Mouse (Mus musculus) adrenal gland (tissue): ENCODE results near the gene Hal.

Experiments
- intact Hi-C: fragments of 180-260 bp; cut with DNase I; formaldehyde crosslinking; loops from one replicate; pipeline ENCODE4 v1.15.1; 2025
- long read RNA-seq, 2 experiments: library from polyadenylated mRNA; unstranded; transcript quantifications; one replicate each; pipeline ENCODE4 v2.0.0; 2020; ENCODE audit warnings: borderline replicate concordance in 1 of 2; ENCODE audit not compliant: insufficient replicate concordance in 1 of 2

The Hal gene
- long read RNA-seq, experiment 1: 0 reads
- long read RNA-seq, experiment 2: 0 reads

DNA sequence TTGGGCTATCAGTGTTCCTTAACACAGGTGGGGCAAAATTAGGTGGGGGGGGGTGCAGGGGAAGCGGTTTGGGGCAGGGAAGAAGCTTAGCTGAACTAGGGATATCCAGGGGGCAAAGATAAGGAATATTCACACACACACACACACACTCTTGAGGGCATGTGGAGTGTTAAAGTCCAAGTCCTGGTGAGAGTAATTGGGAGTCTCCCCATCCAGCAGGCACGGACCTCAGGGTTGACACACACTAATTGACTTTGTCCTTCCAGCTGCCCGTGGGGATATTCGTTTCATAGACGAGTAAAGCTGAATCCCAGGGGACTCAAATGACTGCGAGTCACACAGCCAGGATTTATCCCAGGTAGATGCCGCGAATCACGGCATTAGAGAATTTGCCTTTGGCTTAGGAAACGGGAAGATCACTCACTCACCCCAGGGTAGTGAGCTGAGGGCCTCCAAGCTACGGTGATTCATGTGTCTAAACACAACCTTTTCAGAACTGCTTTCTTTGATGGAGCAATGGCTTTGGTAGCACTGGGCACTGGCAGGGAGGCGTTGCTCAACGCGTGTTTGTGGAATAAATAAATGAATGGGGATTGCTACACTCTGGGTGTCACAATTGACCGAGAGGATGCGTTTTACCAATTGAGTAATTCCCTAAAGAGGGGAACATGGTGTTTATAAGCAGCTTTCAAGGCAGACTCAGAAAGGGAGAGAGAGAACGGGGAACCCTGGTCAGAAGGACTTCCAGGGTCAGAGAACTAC, at the start of gene Hal:
Hal (plus strand) TSS at position 703 of the 762 bp plus-strand sequence.
- intact Hi-C loops: loop anchor here (5.0 kb wide), 2 partner anchors 59 to 89 kb away; no protein-coding TSS in a partner anchor

DNA sequence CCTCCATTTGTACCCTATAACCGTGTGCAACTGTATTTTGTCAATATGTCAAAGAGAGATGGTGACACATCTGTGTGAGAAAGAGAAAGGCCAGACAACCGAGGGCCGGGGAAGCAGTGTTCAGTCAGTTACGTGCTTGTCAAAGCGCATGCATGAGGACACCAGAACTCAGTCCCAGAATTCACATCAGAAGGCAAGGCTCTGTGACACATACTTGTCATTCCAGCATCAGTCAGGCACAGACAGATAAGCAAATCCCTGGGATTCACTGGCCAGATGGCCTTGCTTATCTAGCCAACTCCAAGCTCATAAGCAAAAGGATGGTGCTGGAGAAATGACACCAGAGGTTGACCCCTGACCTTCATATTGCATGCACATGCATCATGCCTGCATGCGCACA, 47.1 kb upstream of the Hal start:
- intact Hi-C loops: no loop called here

DNA sequence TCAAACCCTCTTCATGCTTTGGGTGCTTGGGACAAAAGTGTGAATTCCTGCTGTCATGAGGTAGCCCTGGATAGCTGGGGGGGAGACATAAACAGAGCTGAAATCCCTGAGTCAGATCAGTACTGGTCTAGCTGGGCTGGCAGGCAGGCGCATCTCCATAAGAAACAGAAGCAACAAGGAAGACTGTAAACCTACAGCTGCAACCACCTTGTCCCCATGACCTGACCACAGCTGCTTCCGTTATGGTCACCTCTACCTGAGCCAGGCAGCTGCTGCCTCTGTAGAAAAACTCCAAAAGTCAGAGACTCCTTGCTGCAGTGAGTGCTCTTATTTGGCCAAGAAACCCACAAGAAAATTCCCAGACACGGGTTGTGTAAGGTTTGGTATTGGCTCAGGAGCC, 46.4 kb upstream of the Hal start:
- intact Hi-C loops: no loop called here

DNA sequence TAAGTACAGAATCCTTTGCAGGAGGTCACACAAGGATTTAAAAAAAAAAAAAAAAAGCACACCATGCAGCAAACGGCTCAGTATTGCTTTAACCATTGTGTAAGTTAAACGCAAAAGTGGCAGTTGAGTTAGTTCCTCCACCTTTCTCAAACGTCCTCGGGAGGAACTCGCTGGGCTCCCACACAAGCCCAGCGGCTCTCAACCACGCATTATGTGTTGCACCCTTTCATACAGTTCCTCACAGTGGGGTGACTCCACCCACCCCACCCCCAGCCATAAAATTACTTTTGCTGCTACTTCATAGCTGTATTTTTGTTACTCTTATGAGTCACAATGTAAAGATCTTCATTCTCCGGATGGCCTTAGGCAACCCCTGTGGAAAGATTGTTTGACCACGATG, 44.2 kb upstream of the Hal start:
- intact Hi-C loops: no loop called here

DNA sequence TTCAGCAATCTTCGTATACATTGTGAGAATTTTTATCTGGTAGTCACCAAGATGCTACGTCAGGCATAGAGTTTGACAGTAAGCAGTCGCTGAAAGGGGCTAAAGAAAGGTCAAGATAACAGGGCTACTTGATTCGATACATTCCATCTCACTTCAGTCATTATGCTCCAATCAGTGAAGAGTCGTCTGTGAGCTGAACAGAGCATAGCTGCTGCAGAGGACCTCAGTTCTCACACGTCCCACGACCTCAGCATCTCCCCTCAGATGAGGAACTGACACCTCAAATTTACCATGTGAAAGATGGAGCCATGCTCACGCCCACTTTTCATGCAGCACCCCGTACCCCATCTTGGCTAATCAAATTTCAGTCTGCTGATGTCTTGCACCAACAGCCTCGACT, 41.2 kb upstream of the Hal start:
- intact Hi-C loops: no loop called here

DNA sequence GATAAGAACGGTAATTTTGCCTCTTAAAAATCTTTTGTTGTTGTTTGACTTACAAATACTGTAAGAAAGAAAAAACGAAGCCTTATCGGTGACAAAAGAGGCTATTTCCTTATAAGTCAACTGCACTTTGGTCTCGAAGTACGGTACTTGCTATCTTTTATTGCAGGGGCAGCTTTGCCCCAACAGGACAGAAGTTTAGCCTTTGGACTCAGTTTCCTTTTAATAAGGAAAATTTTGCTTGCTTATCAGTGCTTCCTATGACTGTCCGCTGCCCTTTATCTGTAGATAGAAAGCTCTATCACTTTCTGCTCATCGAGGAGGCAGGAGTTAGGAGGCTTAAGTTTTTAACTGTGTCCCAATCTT, 33.9 kb upstream of the Hal start:
- intact Hi-C loops: loop anchor here (10.0 kb wide), 1 partner anchor 290 kb away; the partner anchor contains the start of gene Cdk17

DNA sequence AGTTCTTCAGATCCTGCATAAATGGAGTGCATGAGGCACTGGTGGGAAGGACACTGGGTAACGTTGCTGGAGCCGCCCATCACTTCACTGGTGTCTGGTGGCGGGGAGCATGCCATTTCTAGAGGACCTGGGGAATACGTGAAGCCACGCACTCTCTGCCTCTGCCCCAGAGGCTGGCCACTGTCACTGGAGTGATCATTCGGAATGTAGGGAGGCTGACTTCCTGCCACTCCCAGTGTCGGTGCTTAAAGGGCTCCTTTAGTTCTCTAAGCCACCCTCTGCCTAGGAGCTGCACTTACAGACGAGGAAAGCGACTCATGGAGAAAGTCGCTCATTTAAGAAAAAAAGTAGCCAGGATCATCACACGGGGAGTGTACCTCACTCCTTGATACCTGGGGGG, 28.5 kb upstream of the Hal start:
- intact Hi-C loops: loop anchor here (10.0 kb wide), 1 partner anchor 415 kb away; no protein-coding TSS in a partner anchor

DNA sequence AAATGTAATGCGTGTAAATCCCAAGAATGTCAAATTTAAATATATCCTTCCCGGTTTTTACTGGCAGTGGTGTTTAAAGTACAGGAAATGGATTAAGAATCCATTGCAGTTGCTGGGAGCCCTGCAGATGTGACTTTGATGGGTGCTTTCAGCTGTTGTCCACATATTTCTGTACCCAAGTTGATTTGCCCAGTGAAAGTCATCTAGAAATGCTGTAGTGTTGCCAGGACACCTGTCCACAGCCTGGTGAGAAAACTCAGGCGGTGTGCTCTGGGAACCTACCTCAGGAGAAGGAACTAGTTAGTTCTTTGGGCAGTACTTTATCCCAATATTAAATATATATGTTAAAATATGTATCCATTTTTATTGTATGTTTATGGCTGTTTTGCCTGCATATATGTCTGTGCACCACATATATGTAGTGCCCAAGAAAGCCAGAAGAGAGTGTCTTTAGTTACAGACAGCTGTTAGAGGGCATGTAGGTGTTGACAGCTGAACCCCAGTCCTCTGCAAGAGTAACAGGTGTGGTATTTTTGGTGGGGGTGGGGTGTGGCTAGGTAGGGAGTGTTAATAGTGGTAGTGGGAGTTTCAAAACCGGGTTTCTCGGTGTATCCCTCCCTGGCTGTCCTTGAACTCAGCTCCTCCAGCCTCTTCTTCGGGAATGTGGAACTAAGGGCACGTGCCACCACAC, 25.7 kb upstream of the Hal start:
- intact Hi-C loops: loop anchor here (10.0 kb wide), 1 partner anchor 418 kb away; no protein-coding TSS in a partner anchor

DNA sequence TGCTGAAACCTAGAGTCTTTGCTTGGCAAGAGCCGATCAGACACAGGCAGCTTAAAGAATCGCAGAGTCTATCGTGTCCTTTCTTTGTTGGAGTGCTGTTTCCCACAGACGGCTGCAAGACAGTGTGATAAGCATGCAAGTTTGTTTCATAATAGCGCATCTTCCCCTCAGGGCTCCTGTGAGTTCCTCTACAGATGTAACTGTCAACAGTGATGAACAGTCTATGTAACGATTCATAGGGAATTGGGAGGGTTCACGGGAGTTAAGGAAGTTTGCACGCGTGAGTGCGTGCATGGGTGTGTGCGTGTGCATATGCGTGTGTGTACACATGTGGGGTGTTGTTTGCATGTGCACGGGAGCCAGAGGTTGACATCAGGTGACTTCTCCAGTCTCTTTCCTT, 25.0 kb upstream of the Hal start:
- intact Hi-C loops: loop anchor here (10.0 kb wide), 1 partner anchor 419 kb away; no protein-coding TSS in a partner anchor

DNA sequence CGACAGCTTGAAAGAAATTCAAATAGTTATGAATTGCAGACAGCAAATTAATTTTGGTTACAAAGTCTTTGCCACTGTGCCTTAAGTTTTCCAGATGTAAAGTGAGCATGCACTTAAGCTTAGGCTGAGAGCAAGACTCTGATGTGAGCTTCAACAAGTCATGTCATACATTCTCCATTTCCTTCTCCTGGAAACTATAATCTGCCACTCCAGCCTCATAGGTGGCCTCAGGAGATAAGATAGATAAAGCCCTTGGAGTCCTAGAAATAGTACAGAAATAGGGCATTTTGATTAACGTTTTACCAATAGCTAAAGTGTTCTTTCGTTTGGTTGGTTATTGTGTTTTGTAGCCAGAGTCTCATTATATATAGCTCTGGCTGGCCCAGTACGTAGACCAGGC, 21.3 kb upstream of the Hal start:
- intact Hi-C loops: loop anchor here (10.0 kb wide), 1 partner anchor 422 kb away; no protein-coding TSS in a partner anchor

DNA sequence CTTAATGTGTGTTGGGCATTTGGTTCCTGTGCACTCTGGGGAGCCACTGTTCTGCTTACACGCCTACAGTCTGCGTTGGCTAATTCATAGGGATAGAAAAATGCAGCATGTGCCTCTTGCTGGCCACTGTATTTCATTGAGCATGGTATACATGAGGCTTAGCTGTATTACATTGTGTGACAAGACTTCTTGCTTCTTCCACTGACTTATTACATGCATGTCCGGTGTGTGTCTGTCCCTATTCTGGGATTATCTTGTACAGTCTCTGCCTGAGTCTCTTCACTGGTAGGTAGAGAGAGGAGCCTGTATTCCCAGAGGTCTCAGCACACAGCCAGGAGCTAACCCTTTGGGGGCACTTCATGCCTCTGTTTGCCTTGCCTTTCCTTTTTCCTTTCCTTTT, 20.8 kb upstream of the Hal start:
- intact Hi-C loops: loop anchor here (10.0 kb wide), 1 partner anchor 423 kb away; no protein-coding TSS in a partner anchor

DNA sequence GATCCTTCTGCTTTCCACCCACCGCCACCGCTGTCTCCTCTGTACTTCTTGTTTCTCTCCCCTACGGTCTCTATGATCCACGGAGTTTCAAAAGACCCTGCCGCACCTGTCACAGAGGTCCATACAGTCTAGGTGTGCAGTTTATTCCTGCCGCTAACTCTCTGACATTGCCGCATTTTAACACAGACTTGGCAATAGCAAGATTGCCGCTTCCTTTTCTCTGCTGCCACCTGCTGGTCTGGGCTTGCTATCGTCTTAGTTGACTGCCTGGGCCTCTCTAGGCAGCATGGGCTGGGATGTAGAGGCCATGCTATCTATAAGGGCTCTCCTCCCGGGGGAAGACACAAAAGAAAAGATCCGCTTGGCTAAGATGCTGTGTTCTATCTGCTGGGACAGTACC, 17.2 kb upstream of the Hal start:
- intact Hi-C loops: loop anchor here (1.0 to 10.0 kb wide), 3 partner anchors 45 to 407 kb away; no protein-coding TSS in a partner anchor

DNA sequence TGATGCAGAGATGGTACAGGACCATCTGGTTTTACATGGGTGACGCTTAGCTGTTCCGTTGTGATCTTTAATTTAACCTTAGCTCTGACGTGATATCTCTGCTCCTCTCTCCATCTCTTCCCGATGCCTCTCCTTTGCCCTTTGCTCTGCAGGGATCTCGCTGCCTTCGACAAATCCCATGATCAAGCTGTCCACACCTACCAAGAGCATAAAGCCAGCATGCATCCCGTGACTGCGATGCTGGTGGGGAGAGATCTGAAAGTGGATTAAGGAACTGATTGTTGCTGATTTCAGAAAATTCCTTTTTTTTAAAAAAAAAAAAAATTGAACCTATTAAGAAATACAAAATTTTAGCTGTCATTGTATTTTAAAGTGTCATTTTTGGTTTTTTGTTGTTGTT, 4.1 kb upstream of the Hal start:
- intact Hi-C loops: no loop called here

DNA sequence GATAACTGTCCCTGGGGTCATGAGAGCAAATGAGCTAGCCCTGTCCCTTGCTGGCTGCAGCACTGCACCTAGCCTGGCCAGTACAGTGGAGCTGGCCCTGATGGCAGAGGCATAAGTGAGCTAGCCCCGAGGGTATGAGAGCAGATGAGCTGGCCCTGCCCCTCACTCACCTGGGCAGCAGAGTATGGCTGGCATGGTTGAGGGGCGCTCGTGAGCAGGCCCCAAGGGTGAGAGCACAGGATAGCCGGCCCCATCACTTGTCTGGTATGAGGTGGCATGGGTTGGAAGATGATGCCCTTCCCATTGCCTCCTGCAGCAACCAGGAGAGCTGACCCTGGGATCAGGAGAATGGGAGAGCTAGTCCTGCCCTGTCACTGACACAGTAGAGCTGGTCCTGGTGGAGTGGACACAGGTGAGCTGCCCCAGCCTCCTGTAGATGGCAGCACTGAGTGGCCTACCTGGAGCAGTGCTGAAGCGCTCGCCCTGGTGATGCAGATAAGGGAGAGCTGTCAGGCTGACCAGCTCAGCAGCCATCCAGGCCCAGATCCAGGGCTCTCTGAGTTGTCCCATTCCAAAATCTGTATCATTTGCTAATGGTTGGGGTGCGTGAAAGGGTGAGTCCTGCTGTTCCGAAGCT, 3.4 kb upstream of the Hal start:
- intact Hi-C loops: loop anchor here (5.0 kb wide), 2 partner anchors 62 to 92 kb away; no protein-coding TSS in a partner anchor

DNA sequence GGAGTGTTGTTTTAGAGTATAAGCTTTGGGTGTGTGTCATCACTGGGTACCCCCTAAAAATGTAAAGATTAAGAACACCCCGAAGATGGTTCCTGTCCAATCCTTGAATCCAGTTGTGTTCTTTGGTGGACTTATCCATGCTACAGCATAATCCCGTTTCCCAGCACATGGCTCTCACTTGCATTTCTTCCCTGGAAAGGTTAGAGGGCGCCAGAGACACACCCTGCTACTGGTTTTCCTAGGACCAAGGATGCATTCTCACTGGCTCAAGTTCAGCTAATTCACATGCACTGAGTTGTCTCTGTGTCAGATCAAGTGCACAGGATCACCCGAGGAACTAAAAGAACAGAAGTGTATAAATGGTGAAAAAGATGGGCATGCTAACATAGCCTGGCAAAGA, 1.9 kb upstream of the Hal start:
- intact Hi-C loops: loop anchor here (5.0 kb wide), 2 partner anchors 61 to 91 kb away; no protein-coding TSS in a partner anchor

DNA sequence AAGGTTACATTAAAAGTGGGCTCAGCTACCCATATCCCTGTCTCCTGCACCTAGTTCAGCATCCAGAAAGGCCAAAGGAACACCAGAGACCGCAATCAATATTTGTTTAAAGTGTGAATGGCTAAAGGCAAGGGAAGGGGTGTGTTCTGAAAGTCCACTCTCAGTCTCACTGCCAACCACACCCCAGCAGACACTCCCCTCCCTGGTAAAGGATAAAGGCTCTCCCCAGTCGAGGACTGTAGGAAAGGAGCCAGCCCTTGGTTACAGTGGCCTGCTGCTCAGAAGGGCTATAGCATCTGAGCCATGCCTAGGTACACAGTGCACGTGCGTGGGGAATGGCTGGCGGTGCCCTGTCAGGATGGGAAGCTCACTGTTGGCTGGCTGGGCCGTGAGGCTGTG, 259 bp downstream of the Hal start:
- intact Hi-C loops: loop anchor here (5.0 kb wide), 2 partner anchors 58 to 88 kb away; no protein-coding TSS in a partner anchor

DNA sequence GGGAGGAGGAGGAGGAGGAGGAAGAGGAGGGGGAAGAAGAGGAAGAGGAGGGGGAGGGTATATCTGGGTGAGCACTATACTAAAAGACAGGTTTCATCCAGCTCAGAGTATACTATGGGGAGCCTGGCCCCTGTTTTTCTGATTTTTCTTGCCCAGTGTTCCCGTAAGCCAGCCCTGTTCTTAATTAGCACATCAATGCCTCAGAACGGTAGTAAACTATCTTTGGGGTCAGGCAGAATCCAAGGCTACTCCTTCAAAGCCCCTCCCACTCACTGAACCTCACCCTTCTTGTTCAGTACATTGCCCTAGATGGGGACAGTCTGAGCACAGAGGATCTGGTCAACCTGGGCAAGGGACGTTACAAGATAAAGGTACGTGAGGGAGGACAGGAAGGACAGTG, 1.9 kb downstream of the Hal start:
- intact Hi-C loops: no loop called here

DNA sequence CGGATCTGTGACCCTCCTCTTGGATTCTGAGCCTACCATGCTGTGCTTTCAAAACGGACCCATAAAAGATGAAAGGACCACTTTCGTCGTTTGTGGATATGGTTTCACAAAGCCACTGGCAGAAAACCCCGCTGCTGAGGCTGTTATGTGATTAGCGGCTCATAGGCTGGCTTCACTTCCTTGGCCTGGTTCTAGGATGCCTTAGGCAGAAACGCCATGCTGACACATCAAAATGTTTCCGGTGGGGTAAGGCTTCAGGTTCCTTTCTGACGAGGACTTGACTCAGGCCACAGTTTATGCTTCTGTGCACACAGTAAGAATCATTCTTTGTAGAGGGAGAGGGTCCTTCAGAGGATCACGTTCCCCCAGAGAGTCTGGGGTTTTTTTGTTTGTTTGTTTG, 12.3 kb downstream of the Hal start:
- intact Hi-C loops: no loop called here

DNA sequence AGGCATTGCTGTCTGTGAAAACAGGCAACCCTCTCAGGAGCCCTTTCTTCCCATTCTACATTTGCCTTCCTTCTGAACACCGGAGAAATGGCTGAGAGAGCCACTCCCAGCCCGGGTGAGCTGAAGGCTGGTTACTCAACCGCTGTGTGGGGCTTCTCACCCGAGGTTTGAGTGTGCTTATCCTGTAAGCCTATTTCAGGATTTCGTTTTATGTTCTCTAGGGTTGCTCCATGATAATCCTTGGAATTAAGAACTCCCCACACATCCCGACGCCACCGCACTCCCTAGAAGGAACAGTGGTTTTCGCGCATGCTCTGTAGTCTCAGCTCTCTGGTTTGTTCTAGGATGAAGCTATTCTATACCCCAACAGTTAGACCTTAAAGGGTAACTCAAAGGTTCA, 12.8 kb downstream of the Hal start:
- intact Hi-C loops: no loop called here

DNA sequence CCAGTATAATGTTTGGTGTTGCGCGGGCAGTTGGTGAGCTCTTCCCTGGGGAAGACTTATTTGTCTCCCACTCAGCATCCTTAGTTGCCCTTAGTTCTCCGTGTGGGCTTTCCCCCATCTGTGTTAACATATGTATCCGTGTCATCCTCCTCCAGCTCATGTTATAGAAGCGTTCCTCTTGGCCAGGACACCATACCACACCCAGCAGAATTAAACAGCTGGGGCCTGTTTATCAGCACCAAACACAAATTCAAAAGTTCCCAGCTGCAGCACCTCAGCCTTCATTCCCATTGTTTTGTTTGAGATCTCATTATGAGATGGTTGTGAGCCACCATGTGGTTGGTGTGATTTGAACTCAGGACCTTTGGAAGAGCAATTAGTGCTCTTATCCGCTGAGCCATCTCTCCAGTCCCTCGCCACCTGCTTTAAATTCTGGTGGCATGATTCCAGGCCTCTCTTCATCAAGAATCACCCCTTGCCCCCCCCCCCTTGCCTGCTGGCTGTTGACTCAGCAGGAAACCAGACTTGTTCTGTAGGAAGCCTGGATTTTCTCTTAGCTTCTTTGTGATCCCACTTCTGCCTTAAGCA, 19.9 kb downstream of the Hal start:
- intact Hi-C loops: no loop called here

DNA sequence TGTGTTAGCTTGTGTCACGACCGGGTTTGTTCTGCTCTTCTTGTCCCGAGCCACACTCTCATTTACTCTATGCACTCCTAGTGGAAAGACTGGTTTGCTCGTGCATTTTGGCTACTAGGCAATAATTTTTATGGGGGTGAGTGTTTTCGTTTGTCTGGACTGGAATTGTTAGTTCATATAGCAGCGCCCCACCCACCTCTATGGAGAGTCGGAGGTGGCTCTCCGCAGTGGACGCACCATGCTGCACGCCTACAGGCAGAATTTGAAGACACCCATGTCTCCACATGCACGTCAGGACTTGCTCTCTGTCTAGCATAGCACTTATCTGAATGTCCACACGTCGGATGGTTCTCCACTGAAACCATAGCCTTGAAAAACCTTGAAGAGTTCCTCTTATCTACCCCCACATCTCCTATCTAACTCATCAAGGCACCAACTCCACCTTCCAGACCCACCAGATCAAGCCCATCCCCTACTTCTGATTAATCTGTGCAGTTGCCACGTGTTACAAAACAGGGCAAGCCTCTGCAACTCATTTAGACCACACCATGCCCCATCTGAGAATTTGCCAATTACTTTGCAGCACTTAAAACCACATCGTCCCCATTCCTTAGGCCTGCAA, 21.1 kb downstream of the Hal start:
- intact Hi-C loops: no loop called here
